Mouse (Mus musculus) kidney, adult 10 weeks (tissue): Measurements from ENCODE around the gene Rpl31. TPM values are rescaled to one million over a fixed set of nuclear protein-coding genes. Genes with fewer than 3 reads are reported as not detected.

ENCODE experiments used
- polyA plus RNA-seq: library from polyadenylated mRNA; stranded (reverse); fragments of 350-450 nt; fragmentation: Illumina TruSeq; extraction: RNeasy Lipid Tissue Mini Kit (QIAGEN cat#74804); gene quantifications from one replicate; pipeline ENCODE4 v1.2.3, GENCODE M21; 2014; ENCODE audit warnings: low read depth, low replicate concordance

Gene Rpl31
- polyA plus RNA-seq = 197 TPM

DNA sequence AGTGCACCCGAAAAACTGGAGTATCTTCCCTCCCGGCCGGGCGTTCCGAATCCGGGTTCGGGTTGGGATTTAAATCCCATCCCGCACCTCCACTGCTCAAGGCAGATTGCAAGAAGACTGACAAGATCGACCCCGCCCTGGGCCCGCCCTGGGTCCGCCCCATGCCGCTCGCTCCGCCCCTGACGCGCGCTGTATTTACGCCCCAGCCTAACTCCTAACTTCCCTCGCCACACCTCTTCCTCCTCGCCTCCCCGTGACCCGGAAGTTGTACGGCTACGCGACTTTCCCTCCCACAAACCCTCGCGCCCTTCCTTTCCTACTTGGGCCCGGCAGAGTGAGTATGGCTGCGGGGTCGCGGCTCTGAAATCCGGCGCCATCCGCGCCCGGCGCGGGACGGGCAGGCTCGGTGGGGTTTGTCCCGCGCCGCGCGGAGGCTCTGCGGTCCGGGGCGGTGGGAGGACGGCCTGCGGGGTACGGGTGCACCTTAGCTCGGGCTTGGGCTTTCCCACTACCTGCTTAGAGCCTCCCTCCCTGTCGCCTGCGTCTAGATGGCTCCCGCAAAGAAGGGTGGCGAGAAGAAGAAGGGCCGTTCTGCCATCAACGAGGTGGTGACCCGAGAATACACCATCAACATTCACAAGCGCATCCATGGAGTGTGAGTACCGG, at the start of gene Rpl31:
Rpl31 (plus strand) TSS at position 242 of the 666 bp plus-strand sequence.

Other genes with a start within 250 kb of the Rpl31 start
- 7.3 TPM for gene Npas2, start 174.1 kb upstream of the Rpl31 start, polyA plus RNA-seq
- 3.5 TPM for gene Tbc1d8, start 110.9 kb downstream of the Rpl31 start, polyA plus RNA-seq
- gene Cnot11, start 167.2 kb downstream of the Rpl31 start, polyA plus RNA-seq = 72.3 TPM
- 79.9 TPM for gene Rnf149, start 209.6 kb downstream of the Rpl31 start, polyA plus RNA-seq